Mouse (Mus musculus): Measurements from ENCODE around the gene Kcnh7. TPM values are rescaled to one million over a fixed set of nuclear protein-coding genes. Genes with fewer than 3 reads are reported as not detected.

Kcnh7 gene
- total RNA-seq (2023), result not detected in 2 replicates

GRCm38 (mm10) chr2:63183563-63184545, at the start of gene Kcnh7:
TSS of gene Kcnh7 (minus strand) at chr2:63184287.

GRCm38 (mm10) chr2:62664135-62664670, 519.9 kb downstream of the Kcnh7 start, which contains the start of gene Gca:
TSS of gene Gca (plus strand) at chr2:62664285.

GRCm38 (mm10) chr2:62646014-62646645, 538.0 kb downstream of the Kcnh7 start, which contains the start of gene Ifih1:
TSS of gene Ifih1 (minus strand) at chr2:62646255.

